Mouse (Mus musculus): ENCODE results near the gene Top1. TPM values are rescaled to one million over a fixed set of nuclear protein-coding genes. Genes with fewer than 3 reads are reported as not detected.

Gene Top1
- 10 to 100 TPM; 80.4 to 85.3 TPM for total RNA-seq (2021)
- long read RNA-seq, experiment 1, transcript Top1-201 (21 exons, 3,856 nt): major isoform, 39 of 50 reads
- long read RNA-seq, experiment 1, partial matches to known transcripts: 7 of 50 reads
- long read RNA-seq, experiment 1, other reads (novel, unspliced or antisense): 4 of 50 reads
- long read RNA-seq, experiment 2, transcript Top1-201 (21 exons, 3,856 nt): major isoform, 30 of 39 reads
- long read RNA-seq, experiment 2, partial matches to known transcripts: 3 of 39 reads
- long read RNA-seq, experiment 2, other reads (novel, unspliced or antisense): 6 of 39 reads

DNA sequence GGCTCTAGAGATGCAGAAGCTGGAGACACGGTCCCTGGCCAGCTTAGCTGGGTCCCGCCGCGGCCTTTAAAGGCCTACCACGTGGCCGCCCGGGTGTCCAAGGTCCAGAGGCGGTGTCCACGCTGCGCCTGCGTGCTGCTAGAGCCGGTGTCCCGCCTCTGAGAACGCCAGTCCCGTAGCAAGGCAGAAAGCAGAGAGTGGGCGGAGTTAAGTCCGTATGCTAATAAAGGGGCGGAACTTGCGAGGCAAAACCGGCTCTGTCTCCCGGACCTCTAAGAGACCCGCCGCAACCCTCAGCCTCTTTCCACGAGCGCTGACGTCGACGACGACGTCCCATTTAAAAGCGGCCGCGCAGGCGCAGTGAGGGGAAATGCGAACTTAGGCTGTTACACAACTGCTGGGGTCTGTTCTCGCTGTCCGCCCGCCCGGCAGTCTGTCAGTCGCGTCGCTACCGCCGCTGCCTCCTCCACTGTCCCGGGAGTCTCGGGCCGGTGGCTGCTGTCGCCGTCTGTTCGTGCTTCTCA is at the start of gene Top1:
Gene Top1 (plus strand): TSS at position 275 of the 524 bp plus-strand sequence.
- no peak for TF ChIP-seq CTCF (IDR thresholded peaks at IDR 0.05)
- peak within 1 kb of the TSS; percentile 99 for H3K4me3 ChIP-seq
- DNase-seq (ENCODE audit: extremely low spot score in 1 of 2, low spot score in 2 of 2): peak; percentile 98
- peak within 1 kb of the TSS; percentile 98 for H3K27ac ChIP-seq
- intact Hi-C loops (cut with DNase I): loop anchor here (5.0 kb wide), 1 partner anchor 227 kb away; the partner anchor contains the start of gene Zhx3

DNA sequence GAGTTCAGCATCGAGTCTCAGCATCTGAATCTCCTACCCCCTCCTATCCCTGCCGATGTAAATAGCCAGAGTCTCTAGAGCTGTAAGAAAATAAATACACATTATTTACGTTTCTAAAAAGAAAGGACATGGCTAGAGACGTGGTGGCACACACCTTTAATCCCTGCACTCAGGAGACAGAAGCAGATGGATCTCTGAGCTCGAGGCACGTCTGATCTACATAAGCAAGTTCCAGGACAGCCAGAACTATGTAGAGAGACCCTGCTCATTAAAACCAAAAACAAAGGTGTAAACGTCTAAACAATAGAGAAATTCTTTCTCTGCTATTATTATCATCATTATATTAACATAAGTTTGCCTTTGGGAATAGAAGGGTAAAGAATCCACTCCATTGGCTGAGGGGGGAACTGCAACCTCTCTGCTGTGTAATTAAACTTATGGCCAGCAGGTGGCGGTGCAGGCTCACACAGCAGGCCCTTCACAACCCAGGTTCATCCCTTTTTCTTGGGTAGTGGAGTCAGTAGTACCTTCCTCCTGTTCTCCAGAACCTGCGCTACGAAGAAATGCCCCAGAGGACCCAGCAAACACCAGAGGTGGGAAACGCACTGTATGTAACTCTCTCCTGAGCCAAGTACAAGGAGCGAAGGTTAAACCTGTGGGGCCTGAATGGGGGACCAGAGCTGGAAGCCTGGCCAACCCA is 48.0 kb upstream of the Top1 start:
- no peak overlapping the region for H3K4me3 ChIP-seq
- H3K27ac ChIP-seq: no peak overlapping the region
- intact Hi-C loops (cut with DNase I): loop anchor here (2.0 to 10.0 kb wide), 3 partner anchors 289 to 1803 kb away; partner anchors contain the start of gene Dhx35
- TF ChIP-seq CTCF (IDR thresholded peaks at IDR 0.05): peak; percentile 99
- DNase-seq (ENCODE audit: extremely low spot score in 1 of 2, low spot score in 2 of 2): peak; percentile 55 to 75

DNA sequence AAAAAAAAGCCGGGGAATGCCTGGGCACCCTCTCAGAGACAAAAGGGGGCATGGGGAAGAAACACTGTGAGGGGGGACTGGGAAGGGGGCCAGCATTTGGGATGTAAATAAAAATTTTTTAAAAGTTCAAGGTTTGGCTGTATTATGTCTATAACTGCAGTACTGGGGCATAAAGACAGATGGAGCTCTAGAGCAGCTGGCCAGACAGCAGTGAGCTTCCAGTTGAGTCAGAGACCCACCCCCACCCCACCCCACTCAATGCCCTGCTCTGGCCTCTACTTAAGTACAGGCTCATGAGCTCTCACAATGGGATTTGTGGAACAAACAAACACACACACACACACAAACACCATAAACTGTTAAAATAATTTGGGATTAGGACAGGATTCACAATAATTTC is 43.9 kb upstream of the Top1 start:
- DNase-seq (ENCODE audit: extremely low spot score in 1 of 2, low spot score in 2 of 2): no peak
- Histone ChIP-seq H3K27ac (no peak overlapping the region), H3K4me3 (no peak overlapping the region)
- TF ChIP-seq CTCF (IDR thresholded peaks at IDR 0.05): peak; percentile 76
- intact Hi-C loops (cut with DNase I): no loop called here

- Histone ChIP-seq H3K27ac (no peak overlapping the region), H3K4me3 (no peak overlapping the region)
- no peak for TF ChIP-seq CTCF (IDR thresholded peaks at IDR 0.05)
- DNase-seq (ENCODE audit: extremely low spot score in 1 of 2, low spot score in 2 of 2): no peak
- intact Hi-C loops (cut with DNase I): no loop called here
Observed at GRCm38 (mm10) chr2:160603154-160603933, 42.3 kb upstream of the Top1 start.

DNA sequence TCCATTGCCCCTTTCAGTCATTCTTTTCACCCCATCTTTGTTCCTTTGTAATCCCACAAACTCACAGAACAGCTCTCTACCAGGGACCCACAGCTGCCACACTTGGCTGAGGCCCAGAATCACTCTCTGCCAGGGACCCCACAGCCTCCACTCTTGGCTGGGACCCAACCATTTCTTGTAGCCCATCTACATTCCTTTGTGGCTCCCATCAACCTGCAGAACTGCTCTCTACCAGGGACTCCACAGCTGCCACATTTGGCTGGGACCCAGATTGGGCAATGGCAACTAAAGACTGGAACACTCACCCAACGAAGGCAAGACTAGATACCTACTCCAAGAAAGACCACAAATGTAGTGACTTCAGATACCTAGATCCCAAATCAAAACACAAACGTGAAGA is 35.7 kb upstream of the Top1 start:
- DNase-seq (ENCODE audit: extremely low spot score in 1 of 2, low spot score in 2 of 2): no peak
- intact Hi-C loops (cut with DNase I): loop anchor here (5.0 kb wide), 1 partner anchor 77 kb away; no protein-coding TSS in a partner anchor
- H3K4me3 ChIP-seq: no peak overlapping the region
- TF ChIP-seq CTCF (IDR thresholded peaks at IDR 0.05): no peak
- H3K27ac ChIP-seq: no peak overlapping the region

GRCm38 (mm10) chr2:160613186-160613919 is 32.3 kb upstream of the Top1 start:
- intact Hi-C loops (cut with DNase I): loop anchor here (5.0 kb wide), 1 partner anchor 74 kb away; no protein-coding TSS in a partner anchor
- DNase-seq (ENCODE audit: extremely low spot score in 1 of 2, low spot score in 2 of 2): no peak
- peak; percentile 12 for TF ChIP-seq CTCF (IDR thresholded peaks at IDR 0.05)

DNA sequence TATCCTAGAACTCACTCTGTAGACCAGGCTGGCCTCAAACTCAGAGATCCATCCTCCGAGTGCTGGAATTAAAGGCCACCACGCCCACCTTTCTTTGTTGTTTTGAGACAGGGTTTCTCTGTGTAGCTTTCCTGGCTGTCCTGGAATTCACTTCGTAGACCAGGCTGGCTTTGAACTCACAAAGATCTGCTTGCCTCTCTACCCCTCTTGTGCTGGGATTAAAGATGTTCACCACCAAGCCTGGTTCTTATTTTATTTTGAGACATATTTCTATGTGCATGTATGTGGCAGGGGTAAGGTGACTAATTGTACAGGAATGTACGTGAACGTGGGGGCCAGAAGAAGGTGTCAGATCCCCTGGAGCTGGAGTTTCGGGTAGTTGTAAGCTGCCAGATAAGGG is 27.9 kb upstream of the Top1 start:
- intact Hi-C loops (cut with DNase I): no loop called here
- DNase-seq (ENCODE audit: extremely low spot score in 1 of 2, low spot score in 2 of 2): no peak
- no peak for TF ChIP-seq CTCF (IDR thresholded peaks at IDR 0.05)
- no peak overlapping the region for H3K27ac ChIP-seq
- no peak overlapping the region for H3K4me3 ChIP-seq

More at GRCm38 (mm10) chr2:160613186-160613919, 32.3 kb upstream of the Top1 start:
- Histone ChIP-seq H3K4me3 (no peak overlapping the region), H3K27ac (no peak overlapping the region)

DNA sequence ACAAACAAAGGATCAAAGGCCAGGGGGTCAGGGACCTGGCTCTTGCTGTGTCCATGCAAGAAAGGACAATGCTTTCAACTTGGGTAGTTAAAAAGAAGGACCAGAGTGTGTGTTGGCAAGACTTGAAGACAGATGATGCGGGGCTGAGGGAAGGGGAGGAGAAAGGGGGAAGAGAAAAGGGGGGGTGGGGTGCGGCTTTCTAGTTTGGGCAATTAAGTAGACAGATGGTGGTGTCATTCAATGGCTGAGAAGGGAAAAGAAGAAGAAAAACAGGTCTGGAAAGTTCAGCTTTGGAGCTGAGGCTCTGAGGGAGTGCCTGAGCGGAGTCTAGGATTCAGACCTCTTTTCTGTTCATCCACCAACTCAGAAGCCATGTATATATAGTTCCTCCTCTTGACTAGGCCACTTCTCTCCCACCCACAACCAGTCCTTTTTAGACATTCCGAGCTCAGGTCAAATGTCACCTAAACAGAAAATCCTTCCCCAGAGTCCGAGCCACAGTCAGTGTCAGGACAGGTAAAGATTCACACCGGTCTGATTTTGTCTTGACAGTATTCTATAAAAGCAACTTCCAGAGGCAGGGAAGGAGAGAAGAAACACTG is 27.0 kb upstream of the Top1 start:
- Histone ChIP-seq H3K4me3 (no peak overlapping the region), H3K27ac (no peak overlapping the region)
- no peak for TF ChIP-seq CTCF (IDR thresholded peaks at IDR 0.05)
- intact Hi-C loops (cut with DNase I): no loop called here
- no peak for DNase-seq (ENCODE audit: extremely low spot score in 1 of 2, low spot score in 2 of 2)

DNA sequence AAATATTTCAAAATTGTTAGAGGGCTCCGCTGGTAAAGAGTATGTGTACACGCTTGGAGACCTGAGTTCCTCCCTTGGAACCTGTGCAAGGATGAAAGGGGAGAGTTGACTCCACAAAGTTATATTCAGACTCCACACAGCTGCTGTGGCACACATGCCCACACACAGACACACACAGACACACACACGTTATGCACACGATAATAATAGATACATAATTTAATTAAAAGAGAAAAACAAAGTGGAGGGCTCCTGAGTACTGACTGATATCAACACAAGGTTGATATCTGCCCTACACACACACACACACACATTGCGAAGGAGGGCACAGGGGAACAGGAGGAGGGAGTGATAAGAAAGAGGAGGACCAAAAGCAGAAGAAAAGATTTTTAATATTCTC is 26.4 kb upstream of the Top1 start:
- Histone ChIP-seq H3K4me3 (no peak overlapping the region), H3K27ac (no peak overlapping the region)
- intact Hi-C loops (cut with DNase I): no loop called here
- no peak for TF ChIP-seq CTCF (IDR thresholded peaks at IDR 0.05)
- no peak for DNase-seq (ENCODE audit: extremely low spot score in 1 of 2, low spot score in 2 of 2)

- Histone ChIP-seq H3K27ac (no peak overlapping the region), H3K4me3 (no peak overlapping the region)
- no peak for TF ChIP-seq CTCF (IDR thresholded peaks at IDR 0.05)
- DNase-seq (ENCODE audit: extremely low spot score in 1 of 2, low spot score in 2 of 2): no peak
- intact Hi-C loops (cut with DNase I): no loop called here
Observed at GRCm38 (mm10) chr2:160619831-160620230, 25.9 kb upstream of the Top1 start.

Measured in left cerebral cortex, adult 2 months (tissue).